Mouse (Mus musculus): ENCODE results near the gene Olfr138.

Gene Olfr138

DNA sequence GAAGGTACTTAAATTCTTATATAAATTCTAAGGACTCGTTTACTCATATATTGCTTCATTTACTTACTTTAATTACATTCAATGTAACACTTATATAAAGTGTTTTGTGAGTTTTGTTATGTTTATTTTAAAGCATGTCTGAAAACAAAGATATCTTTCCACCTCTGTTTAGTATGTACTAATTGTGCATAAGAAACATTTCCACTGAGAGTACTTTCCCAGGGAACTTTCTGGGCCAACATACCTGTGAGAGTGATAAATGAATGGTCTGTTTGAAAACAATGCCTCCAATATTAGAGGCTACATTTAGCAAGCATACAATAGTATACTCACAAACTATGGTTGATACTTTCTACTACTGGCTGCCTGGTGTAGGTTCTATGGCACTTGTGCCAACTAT is at the start of gene Olfr138:
TSS of gene Olfr138 (plus strand) at position 301 of the 400 bp plus-strand sequence.
- no peak for DNase-seq (ENCODE audit: low spot score in 2 of 2)

DNA sequence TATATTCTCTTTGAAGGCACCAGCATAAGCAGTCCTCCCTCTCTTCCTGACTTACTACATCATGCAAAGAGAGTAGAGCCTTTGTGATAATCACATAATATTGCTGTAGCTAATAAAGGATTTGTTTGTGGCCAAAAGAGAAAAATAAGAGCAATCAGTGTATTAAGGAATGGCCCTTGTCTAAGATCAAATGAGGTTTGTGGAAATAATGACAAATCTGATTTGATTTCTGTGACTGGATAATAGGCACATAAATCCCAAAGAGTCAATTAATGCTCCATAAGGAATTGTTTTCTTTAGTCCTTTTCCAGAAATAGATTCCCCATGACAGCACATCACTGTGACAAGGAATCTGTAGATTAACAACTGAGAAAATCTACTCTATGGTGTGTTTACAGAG is 46.6 kb downstream of the Olfr138 start, which contains the start of gene Olfr137:
TSS of gene Olfr137 (minus strand) at position 101 of the 400 bp plus-strand sequence.
- no peak for DNase-seq (ENCODE audit: low spot score in 2 of 2)
